Mouse (Mus musculus) forebrain, embryonic 10.5 days (tissue): ENCODE results near the gene Bnipl. TPM values are rescaled to one million over a fixed set of nuclear protein-coding genes. Genes with fewer than 3 reads are reported as not detected.
"Not testable (repeated sequence)": the region's sequence is repeated elsewhere in the genome, so short reads cannot be mapped to it uniquely, and the experiment has no call there.

ENCODE experiments used
- DNase-seq: peaks from one replicate; pipeline ENCODE4 v3.0.0-alpha.2; 2017; ENCODE audit warnings: low spot score; ENCODE audit errors: extremely low spot score
- H3K27ac ChIP-seq: fragments of 300-500 bp; sonication (generic); 2 replicates; pipeline ENCODE4 v1.5.1; 2016; ENCODE audit warnings: mild to moderate bottlenecking
- H3K27me3 ChIP-seq: fragments of 300-500 bp; sonication (generic); 2 replicates; pipeline ENCODE4 v1.6.1; 2016; ENCODE audit warnings: mild to moderate bottlenecking; ENCODE audit not compliant: poor library complexity, severe bottlenecking
- H3K36me3 ChIP-seq: fragments of 300-500 bp; sonication (generic); replicated peaks from 2 replicates; pipeline ENCODE4 v1.6.1; 2016; ENCODE audit warnings: mild to moderate bottlenecking, moderate library complexity
- H3K4me1 ChIP-seq: fragments of 300-500 bp; sonication (generic); 2 replicates; pipeline ENCODE4 v1.6.1; 2016
- H3K4me3 ChIP-seq: fragments of 300-500 bp; sonication (generic); 2 replicates; pipeline ENCODE4 v1.5.1; 2016; ENCODE audit warnings: mild to moderate bottlenecking, moderate library complexity
- H3K9me3 ChIP-seq: fragments of 300-500 bp; sonication (generic); 2 replicates; pipeline ENCODE4 v1.6.1; 2016; ENCODE audit warnings: mild to moderate bottlenecking, moderate library complexity
- WGBS: fragments of 180-500 bp; shearing (Covaris S2); methylation state at CpG from one replicate; pipeline ENCODE4 v1.1.7; 2016; 5-methylcytosine and 5-hydroxymethylcytosine counted together
- polyA plus RNA-seq: library from polyadenylated mRNA; unstranded; fragments of >200 nt; fragmentation: Nextera tagmentation; extraction: Ambion mirVana; gene quantifications from 2 replicates; pipeline ENCODE4 v1.2.1, GENCODE M21; 2016

Bnipl gene
- polyA plus RNA-seq, 1 experiment from 2014 or later: 0.38 TPM

GRCm38 (mm10) chr3:95213609-95213975, 37.4 kb downstream of the Bnipl start:
- H3K36me3 ChIP-seq: peaks cover 72% of the 10 kb centered on the region
- 93% methylated on average over 1 of the region's 1 CpGs for WGBS

DNA sequence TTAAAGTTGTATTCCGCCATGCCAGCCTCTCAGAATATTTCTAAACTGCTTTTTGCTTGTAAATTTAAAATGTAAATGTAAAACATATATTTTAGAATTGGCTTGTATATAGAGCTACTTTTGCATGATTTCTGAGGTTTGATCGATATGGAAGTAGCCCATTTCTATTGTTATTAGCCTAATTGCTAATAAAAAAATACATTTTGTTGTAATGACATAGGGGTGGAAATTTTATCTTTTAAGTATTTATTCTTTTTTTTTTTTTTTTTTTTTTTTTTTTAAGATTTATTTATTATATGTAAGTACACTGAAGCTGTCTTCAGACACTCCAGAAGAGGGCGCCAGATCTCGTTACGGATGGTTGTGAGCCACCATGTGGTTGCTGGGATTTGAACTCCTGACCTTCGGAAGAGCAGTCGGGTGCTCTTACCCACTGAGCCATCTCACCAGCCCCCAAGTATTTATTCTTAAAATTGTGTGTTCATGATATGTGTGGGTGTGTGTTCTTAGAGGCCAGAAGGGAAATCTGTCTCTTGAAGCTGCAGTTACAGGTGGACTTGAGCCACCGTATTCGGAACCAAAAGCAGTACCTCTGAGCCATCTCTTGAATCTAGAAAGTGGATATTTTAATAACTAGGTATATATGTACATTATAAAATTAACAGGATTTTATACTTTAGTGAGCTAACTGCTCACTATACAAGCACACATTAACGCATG, 37.9 kb downstream of the Bnipl start:
- WGBS: 89% methylated on average over 9 of the region's 10 CpGs
- peaks cover 72% of the 10 kb centered on the region for H3K36me3 ChIP-seq
- H3K4me3 ChIP-seq, DNase-seq, H3K9me3 ChIP-seq, H3K27ac ChIP-seq, H3K27me3 ChIP-seq: not testable (repeated sequence)
- H3K4me1 ChIP-seq: peaks cover 15% of the 10 kb centered on the region

More at GRCm38 (mm10) chr3:95213609-95213975, 37.4 kb downstream of the Bnipl start:
- no peak for DNase-seq
- Histone ChIP-seq H3K9me3 (no peaks in the 10 kb centered on the region), H3K27ac (no peak overlapping the region), H3K4me1 (peaks cover 21% of the 10 kb centered on the region), H3K4me3 (no peak overlapping the region), H3K27me3 (no peaks in the 10 kb centered on the region)

DNA sequence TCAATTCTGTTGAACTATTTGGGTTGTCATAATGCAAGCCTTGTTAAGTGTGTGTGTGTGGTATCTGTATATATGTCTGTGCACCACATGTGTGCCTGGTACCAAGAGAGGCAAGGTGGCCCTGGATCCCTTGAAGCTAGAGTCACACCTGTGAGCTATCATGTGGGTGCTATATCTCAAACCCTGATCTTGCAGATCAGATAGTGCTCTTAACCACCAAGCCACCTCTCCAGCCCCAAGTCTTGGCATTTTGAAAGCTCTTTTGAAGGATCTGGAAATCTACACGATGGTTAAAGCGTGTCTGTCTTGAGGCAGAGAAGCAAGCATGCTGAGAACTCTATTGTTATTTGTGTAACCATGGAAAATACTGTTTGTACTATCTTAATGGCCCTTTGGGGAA, 40.4 kb downstream of the Bnipl start:
- 85% methylated on average over 2 of the region's 2 CpGs for WGBS
- no peaks in the 10 kb centered on the region for H3K27me3 ChIP-seq
- no peaks in the 10 kb centered on the region for H3K9me3 ChIP-seq
- no peak overlapping the region for H3K4me3 ChIP-seq
- H3K27ac ChIP-seq: no peak overlapping the region
- DNase-seq: no peak
- H3K4me1 ChIP-seq: no peaks in the 10 kb centered on the region
- H3K36me3 ChIP-seq: peaks cover 89% of the 10 kb centered on the region

GRCm38 (mm10) chr3:95208286-95208685, 42.7 kb downstream of the Bnipl start:
- Histone ChIP-seq H3K4me1 (no peaks in the 10 kb centered on the region), H3K9me3 (no peaks in the 10 kb centered on the region), H3K27me3 (no peaks in the 10 kb centered on the region), H3K27ac (no peak overlapping the region), H3K36me3 (peaks cover 91% of the 10 kb centered on the region), H3K4me3 (no peak overlapping the region)
- WGBS: 84% methylated on average over 4 of the region's 4 CpGs
- DNase-seq: no peak

GRCm38 (mm10) chr3:95203880-95204279, 47.1 kb downstream of the Bnipl start:
- Histone ChIP-seq H3K36me3 (peaks cover 99% of the 10 kb centered on the region), H3K4me3 (no peak overlapping the region)
- WGBS: 95% methylated on average over 6 of the region's 6 CpGs

GRCm38 (mm10) chr3:95200562-95200961, 50.4 kb downstream of the Bnipl start:
- Histone ChIP-seq H3K27ac (no peak overlapping the region), H3K36me3 (peaks cover 99% of the 10 kb centered on the region), H3K4me1 (no peaks in the 10 kb centered on the region), H3K27me3 (no peaks in the 10 kb centered on the region), H3K9me3 (no peaks in the 10 kb centered on the region), H3K4me3 (no peak overlapping the region)
- DNase-seq: no peak
- 81% methylated on average over 2 of the region's 2 CpGs for WGBS

More at GRCm38 (mm10) chr3:95203880-95204279, 47.1 kb downstream of the Bnipl start:
- no peak for DNase-seq
- Histone ChIP-seq H3K27me3 (no peaks in the 10 kb centered on the region), H3K9me3 (no peaks in the 10 kb centered on the region), H3K4me1 (no peaks in the 10 kb centered on the region), H3K27ac (no peak overlapping the region)

- H3K4me1 ChIP-seq: no peaks in the 10 kb centered on the region
- no peak overlapping the region for H3K27ac ChIP-seq
- WGBS: 82% methylated on average over 7 of the region's 7 CpGs
- H3K4me3 ChIP-seq: no peak overlapping the region
- DNase-seq: no peak
- no peaks in the 10 kb centered on the region for H3K9me3 ChIP-seq
- H3K36me3 ChIP-seq: peaks cover 99% of the 10 kb centered on the region
- no peaks in the 10 kb centered on the region for H3K27me3 ChIP-seq
Observed at GRCm38 (mm10) chr3:95200132-95200531, 50.9 kb downstream of the Bnipl start.

GRCm38 (mm10) chr3:95199101-95199500, 51.9 kb downstream of the Bnipl start:
- 94% methylated on average over 1 of the region's 1 CpGs for WGBS
- H3K27me3 ChIP-seq: no peaks in the 10 kb centered on the region
- no peaks in the 10 kb centered on the region for H3K9me3 ChIP-seq
- peaks cover 98% of the 10 kb centered on the region for H3K36me3 ChIP-seq
- H3K4me3 ChIP-seq: no peak overlapping the region
- no peaks in the 10 kb centered on the region for H3K4me1 ChIP-seq
- H3K27ac ChIP-seq: no peak overlapping the region
- no peak for DNase-seq

GRCm38 (mm10) chr3:95195772-95196171, 55.2 kb downstream of the Bnipl start:
- no peaks in the 10 kb centered on the region for H3K4me1 ChIP-seq
- no peaks in the 10 kb centered on the region for H3K27me3 ChIP-seq
- peaks cover 92% of the 10 kb centered on the region for H3K36me3 ChIP-seq
- no peaks in the 10 kb centered on the region for H3K9me3 ChIP-seq
- no peak for DNase-seq
- 90% methylated on average over 2 of the region's 2 CpGs for WGBS
- H3K27ac ChIP-seq: no peak overlapping the region
- no peak overlapping the region for H3K4me3 ChIP-seq

DNA sequence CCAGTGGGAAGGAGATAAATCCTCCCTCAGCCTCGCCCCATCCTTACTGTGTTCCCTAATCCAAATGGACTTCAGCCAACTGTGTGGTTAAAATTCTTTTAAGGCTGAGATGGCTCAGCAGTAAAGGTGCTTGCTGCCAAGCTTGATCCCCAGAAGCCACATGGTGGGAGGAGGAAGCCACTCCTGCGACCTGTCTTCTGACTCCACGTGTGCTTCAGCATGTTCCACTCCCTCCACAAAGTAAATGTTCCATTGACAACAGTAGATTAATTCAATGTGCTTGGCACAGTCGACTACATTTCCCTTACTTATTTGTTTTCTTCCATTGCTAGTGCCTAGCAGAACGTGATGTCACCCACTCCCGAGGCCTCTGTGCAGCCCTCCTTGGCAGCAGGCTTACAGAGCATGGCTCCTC, 56.3 kb downstream of the Bnipl start:
- Histone ChIP-seq H3K9me3 (no peaks in the 10 kb centered on the region), H3K27me3 (no peaks in the 10 kb centered on the region), H3K36me3 (peaks cover 92% of the 10 kb centered on the region), H3K4me3 (no peak overlapping the region), H3K4me1 (no peaks in the 10 kb centered on the region), H3K27ac (no peak overlapping the region)
- 83% methylated on average over 6 of the region's 6 CpGs for WGBS
- DNase-seq: no peak

Other genes with a start within 250 kb of the Bnipl start
- 42.1 and 44.3 TPM in 2 replicates for gene Zfp687, start 235.7 kb downstream of the Bnipl start, polyA plus RNA-seq
- gene Psmd4, start 208.6 kb downstream of the Bnipl start, polyA plus RNA-seq: 346 and 351 TPM in 2 replicates
- 19.0 and 19.5 TPM in 2 replicates for gene Pip5k1a, start 144.3 kb downstream of the Bnipl start, polyA plus RNA-seq
- 275 and 276 TPM in 2 replicates for gene Vps72, start 140.2 kb downstream of the Bnipl start, polyA plus RNA-seq
- 0.77 and 1.00 TPM in 2 replicates for gene Tmod4, start 126.7 kb downstream of the Bnipl start, polyA plus RNA-seq
- 75.8 and 80.7 TPM in 2 replicates for gene Scnm1, start 117.2 kb downstream of the Bnipl start, polyA plus RNA-seq
- gene Lysmd1, start 117.1 kb downstream of the Bnipl start, polyA plus RNA-seq: 12.6 and 13.3 TPM in 2 replicates
- 1.4 and 1.5 TPM in 2 replicates for gene Tnfaip8l2, start 108.8 kb downstream of the Bnipl start, polyA plus RNA-seq
- 3.9 and 4.2 TPM in 2 replicates for gene Sema6c, start 90.7 kb downstream of the Bnipl start, polyA plus RNA-seq
- gene Gabpb2, start 33.3 kb downstream of the Bnipl start, polyA plus RNA-seq: 13.5 and 13.7 TPM in 2 replicates
- 95.5 and 104 TPM in 2 replicates for gene Cdc42se1, start 22.5 kb downstream of the Bnipl start, polyA plus RNA-seq
- gene Mllt11, start 19.0 kb downstream of the Bnipl start, polyA plus RNA-seq: 19.6 and 22.4 TPM in 2 replicates
- 0.23 and 0.30 TPM in 2 replicates for gene Gm128, start 9.6 kb downstream of the Bnipl start, polyA plus RNA-seq
- gene Mindy1, start 30.2 kb upstream of the Bnipl start, polyA plus RNA-seq: 27.2 and 27.9 TPM in 2 replicates
- gene Prune1, start 30.9 kb upstream of the Bnipl start, polyA plus RNA-seq: 26.2 and 26.9 TPM in 2 replicates
- gene Anxa9, start 56.0 kb upstream of the Bnipl start, polyA plus RNA-seq: 1.8 and 1.9 TPM in 2 replicates
- 119 and 130 TPM in 2 replicates for gene Cers2, start 63.6 kb upstream of the Bnipl start, polyA plus RNA-seq
- 59.1 and 64.2 TPM in 2 replicates for gene Setdb1, start 106.0 kb upstream of the Bnipl start, polyA plus RNA-seq
- not detected in 2 replicates for gene 4930558C23Rik, start 151.6 kb upstream of the Bnipl start, polyA plus RNA-seq
- 29.7 and 33.3 TPM in 2 replicates for gene Arnt, start 183.2 kb upstream of the Bnipl start, polyA plus RNA-seq
- 1.4 and 1.5 TPM in 2 replicates for gene Ctsk, start 248.1 kb upstream of the Bnipl start, polyA plus RNA-seq